Mouse (Mus musculus): ENCODE data around the gene Ppm1k.

Gene Ppm1k

GRCm38 (mm10) chr6:57535386-57535936, at the start of gene Ppm1k:
Gene Ppm1k (minus strand): TSS chr6:57535468.
- under 1% methylated on average over 24 of the region's 24 CpGs for WGBS

DNA sequence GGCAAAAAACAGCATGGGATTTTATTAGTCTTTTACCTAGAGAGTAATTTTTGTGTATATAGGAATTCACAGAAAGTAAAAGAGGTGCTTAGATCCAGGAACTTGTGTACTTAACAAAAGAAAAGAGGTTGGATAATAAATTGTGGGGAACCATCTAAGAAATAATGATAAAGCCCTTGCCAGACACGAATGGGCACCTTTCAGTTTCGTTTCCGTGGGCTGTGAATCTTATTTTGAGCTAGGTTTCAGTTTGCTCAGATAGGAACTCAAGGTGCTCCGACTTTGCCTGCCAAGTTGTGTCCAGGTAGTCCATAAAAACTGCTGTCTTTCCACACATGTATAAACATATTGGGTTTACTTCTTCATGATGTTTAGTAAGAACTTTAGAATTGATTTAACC, 47.1 kb upstream of the Ppm1k start:
- WGBS: 58% methylated on average over 4 of the region's 4 CpGs

- WGBS: 80% methylated on average over 12 of the region's 12 CpGs
Observed at GRCm38 (mm10) chr6:57581595-57581994, 46.3 kb upstream of the Ppm1k start.

GRCm38 (mm10) chr6:57580881-57581548, 45.7 kb upstream of the Ppm1k start, which contains the start of gene Herc6:
Gene Herc6 (plus strand): TSS chr6:57581000.
- 1% methylated on average over 16 of the region's 16 CpGs for WGBS

DNA sequence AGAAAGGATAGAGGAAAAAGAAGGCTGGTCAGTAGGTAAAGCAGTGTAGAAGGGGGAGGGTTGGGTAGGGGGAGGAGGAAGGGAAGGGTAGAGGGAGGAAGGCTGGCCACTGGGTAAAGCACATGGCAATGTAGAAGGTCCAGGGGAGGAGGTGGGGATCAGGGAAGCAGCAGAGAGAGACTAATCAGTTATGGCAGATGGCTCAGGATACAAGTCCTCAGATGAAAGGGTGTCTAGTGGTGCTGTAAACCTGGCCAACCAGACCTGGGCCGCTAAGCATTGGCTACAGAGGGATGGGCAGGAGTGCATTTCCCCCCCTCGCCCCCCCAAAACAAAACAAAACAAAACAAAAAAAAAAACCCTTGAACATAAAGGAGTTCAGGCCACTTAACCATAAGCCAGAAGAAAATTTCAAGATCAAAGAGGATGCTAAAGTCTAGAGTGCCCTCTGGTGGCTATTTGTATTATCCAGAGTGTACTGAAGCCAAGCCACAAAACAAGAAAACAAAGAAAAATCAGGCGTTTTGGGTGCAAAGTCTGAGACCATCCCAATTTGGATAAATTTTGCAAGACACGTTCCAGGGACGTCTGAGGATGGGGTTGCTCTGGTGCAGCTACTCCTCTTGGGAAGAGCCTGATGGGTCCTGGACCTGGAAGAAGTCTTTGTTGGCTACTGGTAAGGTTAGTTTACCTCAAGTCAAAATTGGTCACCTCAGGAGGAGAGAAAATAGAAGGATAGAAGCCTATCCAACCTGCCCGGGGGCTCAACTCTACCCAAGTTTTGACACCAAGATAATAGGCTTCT, 35.1 kb upstream of the Ppm1k start:
- 11% methylated on average over 6 of the region's 6 CpGs for WGBS

GRCm38 (mm10) chr6:57567630-57568029, 32.4 kb upstream of the Ppm1k start:
- 87% methylated on average over 2 of the region's 2 CpGs for WGBS

DNA sequence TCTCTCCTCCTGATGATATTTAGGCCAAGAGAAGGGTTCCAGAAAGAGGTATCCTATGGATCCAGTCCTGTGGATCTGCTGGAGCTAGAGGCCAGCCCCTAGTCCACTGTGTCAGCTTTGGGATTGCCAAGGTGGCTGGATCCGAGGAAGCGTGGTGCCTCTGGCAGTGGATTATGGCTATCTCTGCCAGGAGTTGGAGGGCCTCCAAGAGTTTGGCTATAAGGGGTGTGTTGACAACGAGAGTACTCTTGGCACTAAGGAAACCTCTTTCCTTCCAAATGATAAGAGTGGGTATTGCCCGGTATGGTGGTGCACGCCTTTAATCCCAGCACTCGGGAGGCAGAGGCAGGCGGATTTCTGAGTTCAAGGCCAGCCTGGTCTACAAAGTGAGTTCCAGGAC, 30.2 kb upstream of the Ppm1k start:
- 73% methylated on average over 7 of the region's 7 CpGs for WGBS

- 97% methylated on average over 1 of the region's 1 CpGs for WGBS
Observed at GRCm38 (mm10) chr6:57563454-57563853, 28.2 kb upstream of the Ppm1k start.

- 65% methylated on average over 4 of the region's 4 CpGs for WGBS
Observed at GRCm38 (mm10) chr6:57557796-57558317, 22.6 kb upstream of the Ppm1k start.

DNA sequence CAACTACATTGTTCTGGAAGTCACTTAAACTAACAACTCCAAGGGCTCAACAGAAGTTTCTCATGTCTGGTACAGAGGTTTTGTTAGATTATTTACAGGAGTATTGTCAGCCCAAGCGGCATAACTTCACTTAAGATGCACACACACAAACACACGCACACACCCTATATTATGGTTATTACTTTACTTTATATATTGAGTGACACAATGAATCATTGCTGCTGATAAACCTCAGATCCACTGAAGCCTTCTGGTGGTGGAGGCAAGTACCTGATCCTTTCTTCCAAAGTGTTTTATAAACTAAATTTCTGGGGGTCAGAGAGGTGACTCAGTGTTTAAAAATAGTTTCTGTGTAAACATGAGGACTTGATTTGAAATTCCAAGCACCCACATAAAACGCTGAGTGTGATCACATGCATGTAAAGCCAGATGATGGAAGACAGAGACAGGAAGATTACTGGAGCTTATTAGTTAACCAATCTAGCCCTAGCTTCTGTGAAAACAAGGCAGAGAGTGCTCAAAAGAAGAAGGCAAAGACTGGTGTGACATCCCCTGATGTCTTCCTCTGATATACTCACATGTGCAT, 16.0 kb upstream of the Ppm1k start:
- WGBS: 85% methylated on average over 3 of the region's 3 CpGs

DNA sequence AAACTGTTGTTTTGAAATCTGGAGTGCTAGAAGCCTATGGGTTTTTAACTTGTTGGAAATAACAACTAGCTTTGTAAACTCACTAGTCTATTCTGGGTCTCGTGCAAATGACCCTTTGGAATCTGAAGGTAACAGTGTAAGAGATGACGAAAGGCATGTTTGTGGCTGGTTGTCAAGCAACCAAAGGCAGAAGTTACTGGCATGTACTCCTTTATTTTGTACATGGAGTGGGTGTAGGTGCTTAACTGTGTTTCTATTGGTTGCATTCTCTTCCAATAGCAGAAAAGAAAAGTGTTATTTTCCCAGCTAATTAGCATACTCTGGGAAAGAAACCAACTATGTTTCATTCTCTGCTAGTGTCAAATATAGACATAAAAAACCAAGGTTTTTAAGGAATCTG, 9.6 kb upstream of the Ppm1k start:
- 33% methylated on average over 2 of the region's 2 CpGs for WGBS

- 83% methylated on average over 1 of the region's 1 CpGs for WGBS
Observed at GRCm38 (mm10) chr6:57541737-57542335, 6.6 kb upstream of the Ppm1k start.

- WGBS: 88% methylated on average over 5 of the region's 5 CpGs
Observed at GRCm38 (mm10) chr6:57540950-57541498, 5.8 kb upstream of the Ppm1k start.

- WGBS: 92% methylated on average over 5 of the region's 5 CpGs
Observed at GRCm38 (mm10) chr6:57537887-57538286, 2.6 kb upstream of the Ppm1k start.

GRCm38 (mm10) chr6:57535971-57536669, 852 bp upstream of the Ppm1k start:
- 17% methylated on average over 14 of the region's 14 CpGs for WGBS

- WGBS: under 1% methylated on average over 31 of the region's 31 CpGs
Observed at GRCm38 (mm10) chr6:57534611-57535286, 519 bp downstream of the Ppm1k start.

GRCm38 (mm10) chr6:57534231-57534610, 1.0 kb downstream of the Ppm1k start:
- WGBS: 1% methylated on average over 8 of the region's 8 CpGs

GRCm38 (mm10) chr6:57533410-57533809, 1.9 kb downstream of the Ppm1k start:
- WGBS: 3% methylated on average over 2 of the region's 2 CpGs

GRCm38 (mm10) chr6:57532022-57532421, 3.2 kb downstream of the Ppm1k start:
- 69% methylated on average over 1 of the region's 1 CpGs for WGBS

GRCm38 (mm10) chr6:57531441-57531840, 3.8 kb downstream of the Ppm1k start:
- 31% methylated on average over 1 of the region's 1 CpGs for WGBS
